Mouse (Mus musculus): ENCODE results near the gene Zbtb40.

GRCm38 (mm10) chr4:136997723-136998345 lies 50.8 kb downstream of the Zbtb40 start:
- TF ChIP-seq CTCF (IDR thresholded peaks at IDR 0.05; ENCODE audit: low read depth) (no peak), EP300 (IDR thresholded peaks at IDR 0.05; ENCODE audit: low read depth) (no peak)
